ENCODE assay signal across 9 mouse cellular contexts in the genomic region with DNA sequence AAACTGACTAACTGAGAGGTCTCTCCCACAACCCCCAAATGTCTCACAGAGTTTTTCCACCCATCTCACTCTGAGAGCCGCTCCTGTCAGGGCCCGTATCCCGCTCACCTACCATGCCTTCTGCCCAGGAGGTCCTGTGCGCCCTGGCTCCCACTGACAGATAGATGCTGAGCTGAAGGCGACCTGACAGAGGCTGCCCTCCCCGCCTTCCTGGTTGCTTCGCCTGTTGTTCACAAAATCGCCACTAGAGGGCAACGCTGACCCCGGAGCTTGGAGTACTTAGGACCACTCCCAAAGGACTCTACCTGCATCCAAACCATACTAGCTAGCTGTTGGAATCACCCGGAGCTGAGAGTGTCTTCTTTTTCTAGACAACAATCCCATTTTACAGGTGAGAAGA. TPM values are rescaled to one million over a fixed set of nuclear protein-coding genes. Genes with fewer than 3 reads are reported as not detected.
DNase-seq lines count a peak whose midpoint lies in the region; ATAC-seq and TF ChIP-seq lines count a peak whose summit lies in the region.
"Had no signal": no experiment of that assay in that cellular context is flagged by ENCODE, and none has a peak within 500 bp of the region (broad histone marks: within the 10 kb centered on the region; RNA-seq: fewer than 3 reads in every experiment).

No protein-coding gene starts in this region.

- peaks cover 0 to 14% of the 10 kb centered on the region in 2 experiments; a peak in 2 of 4 replicates for H3K4me1 ChIP-seq in CH12.LX (ENCODE audit: control insufficient read depth in 1 of 2, insufficient read depth in 2 of 2)
- H3K4me1 ChIP-seq in embryonic facial prominence, embryonic 11.5 days (ENCODE audit: control insufficient read depth, insufficient read depth, low read length), result no peaks in the 10 kb centered on the region
- no peaks in the 10 kb centered on the region for H3K4me1 ChIP-seq in heart, postnatal 0 days (ENCODE audit: control insufficient read depth, insufficient read depth)

- no peak overlapping the region for H3K4me3 ChIP-seq in CH12.LX (replicated peaks in 1 of 3; ENCODE audit: low read depth in 2 of 3, low read length in 2 of 3, poor library complexity in 1 of 3)
- H3K4me3 ChIP-seq in embryonic facial prominence, embryonic 11.5 days (ENCODE audit: low read depth, low read length), result no peak overlapping the region
- no peak overlapping the region for H3K4me3 ChIP-seq in heart, postnatal 0 days (ENCODE audit: low read depth, low read length)

- no peak overlapping the region for H3K27ac ChIP-seq in CH12.LX (ENCODE audit: insufficient read depth, low read depth)
- no peak overlapping the region for H3K27ac ChIP-seq in embryonic facial prominence, embryonic 11.5 days (replicated peaks; ENCODE audit: low read depth, low read length)
- H3K27ac ChIP-seq in heart, postnatal 0 days (ENCODE audit: low read depth), result no peak overlapping the region

- H3K4me2 ChIP-seq in CH12.LX (ENCODE audit: insufficient read depth, low read depth, poor library complexity, severe bottlenecking), result peak overlapping the region; percentile 49
- H3K4me2 ChIP-seq in embryonic facial prominence, embryonic 11.5 days (ENCODE audit: low read depth, low read length), result no peak overlapping the region
- no peak overlapping the region for H3K4me2 ChIP-seq in heart, postnatal 0 days (ENCODE audit: low read depth, low read length)

- H3K9ac ChIP-seq in CH12.LX (ENCODE audit: insufficient read depth, low read depth), result no peak overlapping the region
- no peak overlapping the region for H3K9ac ChIP-seq in embryonic facial prominence, embryonic 11.5 days (replicated peaks; ENCODE audit: low read length)
- no peak overlapping the region for H3K9ac ChIP-seq in heart, postnatal 0 days (replicated peaks; ENCODE audit: low read depth, low read length)

- TF ChIP-seq POLR2A in CH12.LX (IDR thresholded peaks at IDR 0.05; ENCODE audit: low read depth, low read length), result no peak

- peaks cover 1% of the 10 kb centered on the region for H3K27me3 ChIP-seq in CH12.LX (replicated peaks)
- no peaks in the 10 kb centered on the region for H3K27me3 ChIP-seq in embryonic facial prominence, embryonic 11.5 days (ENCODE audit: control insufficient read depth, insufficient read depth, low read length)
- no peaks in the 10 kb centered on the region for H3K27me3 ChIP-seq in heart, postnatal 0 days (ENCODE audit: control insufficient read depth, insufficient read depth, low read length)

- in situ Hi-C loops in CH12.LX (cut with MboI; ENCODE audit: low pct_ligation_motif_present, low pct_unique_long_range_greater_than_20kb, low sequenced_read_pairs), result no loop called here

- dilution Hi-C loops in CH12.LX (cut with MboI; ENCODE audit: extremely low pct_ligation_motif_present, extremely low pct_unique_long_range_greater_than_20kb, low sequenced_read_pairs), result no loop called here

- peak; percentile 64 for DNase-seq in CH12.LX (ENCODE audit: extremely low read depth)
- peak; percentile 74 to 78 for DNase-seq in adrenal gland, postnatal 36 days
- DNase-seq in embryonic facial prominence, embryonic 11.5 days (ENCODE audit: low spot score), result peak; percentile 85
- peak; percentile 59 for DNase-seq in heart, postnatal 0 days (ENCODE audit: low spot score)
- peak; percentile 65 to 81 for DNase-seq in kidney, postnatal 25 days
- DNase-seq in lung, postnatal 25 days (ENCODE audit: low spot score), result peak; percentile 63
- peak; percentile 87 for DNase-seq in retina, embryonic 14.5 days (ENCODE audit: low spot score)
- peak; percentile 92 for DNase-seq in thymus, postnatal 4 days

- no peaks in the 10 kb centered on the region for H3K9me3 ChIP-seq in CH12.LX (replicated peaks; ENCODE audit: low read length)
- H3K9me3 ChIP-seq in embryonic facial prominence, embryonic 11.5 days (replicated peaks; ENCODE audit: control insufficient read depth, low read length), result no peaks in the 10 kb centered on the region
- H3K9me3 ChIP-seq in heart, postnatal 0 days (replicated peaks; ENCODE audit: control insufficient read depth, low read length), result no peaks in the 10 kb centered on the region

- TF ChIP-seq RAD21 in CH12.LX (IDR thresholded peaks at IDR 0.05; ENCODE audit: low read depth, low read length), result peak; percentile 46

- ATAC-seq in embryonic facial prominence, embryonic 11.5 days (replicated peaks; ENCODE audit: insufficient number of reproducible peaks, low FRiP score, low TSS enrichment, low read depth), result peak; percentile 61; the same call in 1 of the 2 replicates
- ATAC-seq in heart, postnatal 0 days (ENCODE audit: insufficient read depth, low read depth), result peak; percentile 53; the same call in 1 of the 2 replicates

- H3K79me2 ChIP-seq in CH12.LX (replicated peaks; ENCODE audit: control insufficient read depth, extremely low read depth, insufficient read depth, poor library complexity, severe bottlenecking), result no peaks in the 10 kb centered on the region; the same call in 1 of the 2 replicates

- TF ChIP-seq EP300 in CH12.LX (IDR thresholded peaks at IDR 0.05; ENCODE audit: low read length), result no peak
- TF ChIP-seq EP300 in heart, postnatal 0 days (IDR thresholded peaks at IDR 0.05; ENCODE audit: low read depth), result no peak

- no peaks in the 10 kb centered on the region for H3K36me3 ChIP-seq in CH12.LX (replicated peaks in 1 of 2; ENCODE audit: control insufficient read depth in 1 of 2, insufficient read depth in 1 of 2, low read length in 1 of 2)
- no peaks in the 10 kb centered on the region for H3K36me3 ChIP-seq in embryonic facial prominence, embryonic 11.5 days (replicated peaks; ENCODE audit: control insufficient read depth, insufficient read depth, low read depth, low read length)
- H3K36me3 ChIP-seq in heart, postnatal 0 days (replicated peaks; ENCODE audit: control insufficient read depth, insufficient read depth, low read length), result no peaks in the 10 kb centered on the region

- 5% methylated on average over 11 of the region's 11 CpGs for WGBS in embryonic facial prominence, embryonic 11.5 days
- 2% methylated on average over 11 of the region's 11 CpGs for WGBS in heart, postnatal 0 days

- TF ChIP-seq CTCF in CH12.LX (conservative IDR thresholded peaks at IDR 0.05 in 1 of 2, IDR thresholded peaks at IDR 0.05 in 1 of 2; ENCODE audit: low read depth in 2 of 2, low read length in 2 of 2), result peak; percentile 67 to 83
- peak; percentile 88 for TF ChIP-seq CTCF in heart, postnatal 0 days (IDR thresholded peaks at IDR 0.05; ENCODE audit: low read depth)

TF ChIP-seq in CH12.LX, 34 proteins besides CTCF, POLR2A, EP300 and RAD21 (continues in another document):
- TF ChIP-seq RCOR1 (conservative IDR thresholded peaks at IDR 0.05; ENCODE audit: low read depth, low read length), result no peak
- TF ChIP-seq TCF12 (IDR thresholded peaks at IDR 0.05; ENCODE audit: low read depth, low read length), result 0 out of 2 replicates have a peak, but pooled peaks have one; percentile 20
- no peak for TF ChIP-seq ETS1 (conservative IDR thresholded peaks at IDR 0.05; ENCODE audit: low read depth, low read length)
- no peak for TF ChIP-seq KAT2A (IDR thresholded peaks at IDR 0.05; ENCODE audit: insufficient replicate concordance, low read length)
- TF ChIP-seq PAX5 (IDR thresholded peaks at IDR 0.05; ENCODE audit: low read length), result no peak
- TF ChIP-seq MAX (IDR thresholded peaks at IDR 0.05; ENCODE audit: low read length), result no peak
- TF ChIP-seq USF2 (conservative IDR thresholded peaks at IDR 0.05; ENCODE audit: low read depth, low read length), result no peak
- 0 out of 2 replicates have a peak, but pooled peaks have one; percentile 16 for TF ChIP-seq IRF4 (IDR thresholded peaks at IDR 0.05; ENCODE audit: low read depth, low read length)
- 0 out of 2 replicates have a peak, but pooled peaks have one; percentile 9 for TF ChIP-seq TBP (conservative IDR thresholded peaks at IDR 0.05; ENCODE audit: low read depth, low read length)
- 0 out of 2 replicates have a peak, but pooled peaks have one; percentile 47 for TF ChIP-seq MAZ (IDR thresholded peaks at IDR 0.05; ENCODE audit: low read depth, low read length)
- no peak for TF ChIP-seq HCFC1 (IDR thresholded peaks at IDR 0.05; ENCODE audit: low read depth, low read length)
- TF ChIP-seq SMC3 (IDR thresholded peaks at IDR 0.05; ENCODE audit: low read depth, low read length), result peak; percentile 61
- no peak for TF ChIP-seq MEF2A (IDR thresholded peaks at IDR 0.05; ENCODE audit: borderline replicate concordance, low read depth, low read length)
- TF ChIP-seq GABPA (IDR thresholded peaks at IDR 0.05; ENCODE audit: insufficient replicate concordance, low read depth, low read length), result no peak
- TF ChIP-seq ZMIZ1 (IDR thresholded peaks at IDR 0.05; ENCODE audit: low read depth, low read length), result no peak
- TF ChIP-seq ELF1 (IDR thresholded peaks at IDR 0.05; ENCODE audit: low read depth, low read length), result peak; percentile 73
- no peak for TF ChIP-seq MXI1 (IDR thresholded peaks at IDR 0.05; ENCODE audit: low read depth, low read length)
- no peak for TF ChIP-seq UBTF (IDR thresholded peaks at IDR 0.05; ENCODE audit: low read depth, low read length)

RNA-seq across cellular contexts. Expression of gene Ncl, which starts 30.0 kb away (rescaled TPM):
- 359 and 490 TPM in 2 replicates for total RNA-seq in CH12.LX (2012; rRNA removed)
- total RNA-seq in CH12.LX (2014; rRNA removed), result 176 and 184 TPM in 2 replicates
- polyA plus RNA-seq in CH12.LX (2012; ENCODE audit: insufficient read length, low read depth), result 2,617 and 2,771 TPM in 2 replicates
- 100 to 1,000 TPM; 222 to 234 TPM for total RNA-seq in adrenal gland, postnatal 36 days (2021)
- 391 and 429 TPM in 2 replicates for polyA plus RNA-seq in embryonic facial prominence, embryonic 11.5 days (2014; fragmentation: Nextera tagmentation; extraction: Ambion mirVana)
- 11.2 and 31.7 TPM in 2 replicates for total RNA-seq in heart, postnatal 0 days (2014; rRNA removed; ENCODE audit: low replicate concordance)
- polyA plus RNA-seq in heart, postnatal 0 days (2015; fragmentation: Nextera tagmentation; extraction: Ambion mirVana), result 153 and 174 TPM in 2 replicates

RNA-seq across cellular contexts. Expression of gene Nmur1, which starts 36.8 kb away (rescaled TPM):
- 0.13 TPM in 1 of 2 replicates, not detected in the other for total RNA-seq in CH12.LX (2012; rRNA removed)
- not detected in 2 replicates for total RNA-seq in CH12.LX (2014; rRNA removed)
- 0.16 TPM in 1 of 2 replicates, not detected in the other for polyA plus RNA-seq in CH12.LX (2012; ENCODE audit: insufficient read length, low read depth)
- not detected for total RNA-seq in adrenal gland, postnatal 36 days (2021)
- not detected in 2 replicates for polyA plus RNA-seq in embryonic facial prominence, embryonic 11.5 days (2014; fragmentation: Nextera tagmentation; extraction: Ambion mirVana)
- 0.31 TPM in 1 of 2 replicates, not detected in the other for total RNA-seq in heart, postnatal 0 days (2014; rRNA removed; ENCODE audit: low replicate concordance)
- not detected in 2 replicates for polyA plus RNA-seq in heart, postnatal 0 days (2015; fragmentation: Nextera tagmentation; extraction: Ambion mirVana)
- polyA plus RNA-seq: heart, embryonic 14.5 days had no signal

RNA-seq across cellular contexts. Expression of gene Tex44, which starts 36.9 kb away (rescaled TPM):
- total RNA-seq in CH12.LX (2012; rRNA removed) (not detected in 2 replicates), CH12.LX (2014; rRNA removed) (not detected in 2 replicates)
- polyA plus RNA-seq in CH12.LX (2012; ENCODE audit: insufficient read length, low read depth), result not detected in 2 replicates
- total RNA-seq in adrenal gland, postnatal 36 days (2021), result not detected
- polyA plus RNA-seq in embryonic facial prominence, embryonic 11.5 days (2014; fragmentation: Nextera tagmentation; extraction: Ambion mirVana), result not detected in 2 replicates
- not detected in 2 replicates for total RNA-seq in heart, postnatal 0 days (2014; rRNA removed; ENCODE audit: low replicate concordance)
- not detected in 2 replicates for polyA plus RNA-seq in heart, postnatal 0 days (2015; fragmentation: Nextera tagmentation; extraction: Ambion mirVana)
- polyA plus RNA-seq: heart, embryonic 14.5 days had no signal
